Mouse (Mus musculus): ENCODE results near the gene Fgfr2.
"Not testable (repeated sequence)": the region's sequence is repeated elsewhere in the genome, so short reads cannot be mapped to it uniquely, and the experiment has no call there.

The Fgfr2 gene

GRCm38 (mm10) chr7:131437051-131437450 is 1686.1 kb downstream of the Fgfr2 start:
- in situ Hi-C loops (cut with MboI, MseI) = no loop called here

- in situ Hi-C loops (cut with MboI, MseI) = no loop called here
These were observed 1688.9 kb downstream of the Fgfr2 start for GRCm38 (mm10) chr7:131434276-131434675.

DNA sequence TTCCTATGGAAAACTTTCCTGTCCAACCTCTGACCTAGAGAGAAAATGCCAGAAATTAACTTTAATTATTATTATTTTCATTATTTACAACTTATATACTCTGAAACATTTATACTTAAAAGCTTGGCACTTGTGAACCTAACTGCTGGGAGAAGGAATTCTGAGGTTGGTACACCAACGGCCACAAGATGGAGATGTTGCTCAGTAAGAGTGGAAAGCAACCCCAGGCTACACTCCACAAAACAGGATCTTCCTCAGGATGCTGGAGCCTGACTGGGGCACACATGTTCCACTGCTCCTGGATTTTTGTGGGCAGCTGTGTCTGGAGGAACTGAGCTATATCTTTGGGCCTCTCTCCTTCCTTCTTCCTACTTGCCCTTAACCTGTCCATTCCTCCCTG is 1690.9 kb downstream of the Fgfr2 start:
- in situ Hi-C loops (cut with MboI, MseI) = no loop called here

- in situ Hi-C loops (cut with MboI, MseI) = no loop called here
These were observed 1695.8 kb downstream of the Fgfr2 start for GRCm38 (mm10) chr7:131427331-131427730.

DNA sequence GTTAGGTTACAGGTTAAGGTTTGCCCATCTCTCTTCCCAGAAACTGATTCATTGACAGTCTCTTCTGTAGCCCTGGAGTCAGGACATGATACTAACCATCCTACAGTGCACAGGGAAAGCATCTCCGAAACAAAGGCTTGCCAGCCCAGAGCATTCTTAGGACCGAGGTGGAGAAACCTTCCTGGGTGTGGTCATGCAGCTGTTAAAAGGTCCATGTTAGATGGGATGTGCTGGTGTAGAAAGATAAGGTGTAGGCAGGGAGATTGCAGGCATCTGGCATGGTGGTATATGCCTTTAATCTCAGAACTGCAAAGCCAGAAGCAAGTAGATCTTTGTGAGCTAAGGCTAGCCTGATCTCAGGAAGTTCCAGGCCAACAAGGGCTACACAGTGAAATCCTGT is 1698.2 kb downstream of the Fgfr2 start:
- in situ Hi-C loops (cut with MboI, MseI) = no loop called here

DNA sequence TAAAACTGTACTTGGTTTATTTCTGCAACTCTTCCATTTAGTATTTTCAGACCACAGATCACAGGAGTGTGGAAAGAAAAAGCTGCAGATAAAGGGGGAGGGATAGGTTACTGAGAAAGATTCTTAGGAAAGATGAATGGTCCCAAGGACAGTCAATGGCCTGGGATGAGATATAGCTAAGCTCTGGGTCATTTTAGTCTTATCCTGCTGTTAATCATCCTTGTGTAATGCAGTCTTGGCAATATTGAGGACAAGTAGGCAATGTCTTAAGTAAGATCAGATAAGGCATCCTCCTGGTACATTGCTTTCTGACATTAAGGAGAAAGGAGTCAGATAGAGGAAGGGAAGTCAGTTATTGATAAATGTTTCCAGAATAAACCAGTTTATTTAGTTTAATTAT is 1705.5 kb downstream of the Fgfr2 start:
- in situ Hi-C loops (cut with MboI, MseI) = no loop called here

DNA sequence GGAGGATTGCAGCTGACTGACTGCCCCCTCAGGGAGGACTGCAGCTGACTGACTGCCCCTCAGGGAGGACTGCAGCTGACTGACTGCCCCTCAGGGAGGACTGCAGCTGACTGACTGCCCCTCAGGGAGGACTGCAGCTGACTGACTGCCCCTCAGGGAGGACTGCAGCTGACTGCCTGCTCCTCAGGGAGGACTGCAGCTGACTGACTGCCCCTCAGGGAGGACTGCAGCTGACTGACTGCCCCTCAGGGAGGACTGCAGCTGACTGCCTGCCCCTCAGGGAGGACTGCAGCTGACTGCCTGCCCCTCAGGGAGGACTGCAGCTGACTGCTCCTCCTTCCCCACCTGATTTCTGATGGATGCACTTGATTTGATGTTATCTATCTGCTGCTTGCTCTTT is 1706.4 kb downstream of the Fgfr2 start:
- in situ Hi-C loops (cut with MboI, MseI) = not testable (repeated sequence)

- in situ Hi-C loops (cut with MboI, MseI) = loop anchor here (5.0 kb wide), 1 partner anchor 45 kb away; no protein-coding TSS in a partner anchor
These were observed 1711.2 kb downstream of the Fgfr2 start for GRCm38 (mm10) chr7:131411941-131412270.

DNA sequence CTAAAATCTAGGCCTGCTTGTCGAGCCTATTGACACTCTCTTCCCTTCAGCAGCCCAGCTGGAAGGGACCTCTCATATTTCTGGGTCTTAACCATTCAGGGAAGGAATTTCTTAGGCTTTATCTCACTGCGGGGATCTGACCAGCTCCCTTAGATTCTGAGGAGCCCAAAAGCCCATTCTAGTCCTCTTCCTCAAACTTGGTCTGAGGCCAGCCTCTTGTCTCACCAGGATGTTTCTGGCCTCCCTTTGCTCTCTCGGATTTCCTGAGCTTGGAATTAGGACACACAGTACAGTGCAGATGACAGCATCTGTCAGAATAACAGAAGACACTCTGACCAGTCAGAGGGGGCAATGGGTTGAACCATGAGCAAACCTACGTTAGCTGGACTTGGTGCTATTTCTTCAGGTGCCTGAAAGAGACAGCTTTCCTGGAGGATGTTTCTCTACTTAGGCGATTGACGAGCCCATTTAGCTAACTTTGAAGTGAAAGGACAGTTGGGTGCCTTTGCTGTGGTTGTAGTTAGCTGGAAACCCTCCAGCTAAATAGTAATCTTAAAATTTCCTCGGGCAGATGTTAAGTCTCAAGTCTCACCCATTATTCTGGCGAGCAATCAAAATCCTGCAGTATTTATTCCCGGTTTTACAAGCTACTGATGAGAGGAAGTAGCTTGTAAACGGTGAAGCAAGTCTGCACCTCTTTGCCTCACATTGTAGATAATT is 1711.8 kb downstream of the Fgfr2 start:
- in situ Hi-C loops (cut with MboI, MseI) = loop anchor here (5.0 kb wide), 1 partner anchor 44 kb away; no protein-coding TSS in a partner anchor

DNA sequence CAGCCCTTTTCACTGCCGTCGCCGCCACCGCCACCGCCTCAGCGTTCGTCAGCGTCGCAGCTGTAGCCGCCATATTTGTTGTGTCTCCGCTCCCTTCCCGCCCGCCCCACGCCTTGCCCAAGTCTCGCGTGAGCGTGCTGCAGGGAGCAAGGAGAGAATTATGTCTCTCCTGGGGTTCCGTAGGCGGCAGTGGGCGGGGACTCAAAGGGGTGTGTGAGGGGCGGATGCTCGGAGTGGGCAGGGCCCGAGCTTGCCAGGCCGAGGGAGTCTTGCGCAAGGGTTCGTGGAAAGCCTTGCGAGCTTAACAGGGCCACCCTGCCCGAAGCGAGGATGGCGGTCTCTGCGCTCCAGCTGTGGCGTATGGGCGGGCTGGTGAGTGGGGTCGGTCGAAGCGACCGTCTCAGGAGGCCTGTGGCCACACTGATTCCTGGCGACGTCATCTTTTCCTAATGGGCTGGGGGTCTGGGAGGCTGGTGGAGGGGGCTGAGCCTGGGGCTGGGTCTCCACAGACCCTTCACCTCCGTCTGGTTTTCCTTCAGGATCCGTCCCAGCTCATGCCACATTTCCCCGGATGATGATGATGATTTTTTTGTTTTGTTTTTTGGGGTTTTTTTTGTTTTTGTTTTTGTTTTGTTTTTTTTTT is 1712.6 kb downstream of the Fgfr2 start, which contains the start of the genes Ikzf5 and Acadsb:
Gene Ikzf5 (minus strand): TSS at position 106 of the 643 bp plus-strand sequence.
Gene Acadsb (plus strand): TSS at position 186 of the 643 bp plus-strand sequence.
- in situ Hi-C loops (cut with MboI, MseI) = loop anchor here (5.0 kb wide), 1 partner anchor 43 kb away; no protein-coding TSS in a partner anchor

DNA sequence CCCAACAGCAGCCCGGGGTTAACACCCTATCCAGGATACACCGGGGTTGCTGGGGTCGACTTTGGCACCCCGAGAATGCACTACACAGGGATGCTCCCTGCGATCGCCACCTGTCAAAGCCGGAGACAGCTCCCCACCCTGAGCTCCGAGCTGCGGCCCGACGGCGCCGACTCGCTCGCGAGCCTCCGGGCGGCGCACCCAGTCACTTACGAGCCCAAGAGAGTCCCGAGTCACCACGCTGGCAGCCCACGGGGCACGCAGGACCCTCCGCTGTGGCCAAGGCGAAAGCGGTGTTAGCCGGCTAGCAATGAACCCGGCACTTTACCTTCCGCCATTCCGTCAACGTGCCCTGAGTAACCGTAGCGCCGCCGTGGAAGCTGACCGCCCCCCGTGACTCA is 1713.2 kb downstream of the Fgfr2 start:
- in situ Hi-C loops (cut with MboI, MseI) = loop anchor here (5.0 kb wide), 1 partner anchor 43 kb away; no protein-coding TSS in a partner anchor

DNA sequence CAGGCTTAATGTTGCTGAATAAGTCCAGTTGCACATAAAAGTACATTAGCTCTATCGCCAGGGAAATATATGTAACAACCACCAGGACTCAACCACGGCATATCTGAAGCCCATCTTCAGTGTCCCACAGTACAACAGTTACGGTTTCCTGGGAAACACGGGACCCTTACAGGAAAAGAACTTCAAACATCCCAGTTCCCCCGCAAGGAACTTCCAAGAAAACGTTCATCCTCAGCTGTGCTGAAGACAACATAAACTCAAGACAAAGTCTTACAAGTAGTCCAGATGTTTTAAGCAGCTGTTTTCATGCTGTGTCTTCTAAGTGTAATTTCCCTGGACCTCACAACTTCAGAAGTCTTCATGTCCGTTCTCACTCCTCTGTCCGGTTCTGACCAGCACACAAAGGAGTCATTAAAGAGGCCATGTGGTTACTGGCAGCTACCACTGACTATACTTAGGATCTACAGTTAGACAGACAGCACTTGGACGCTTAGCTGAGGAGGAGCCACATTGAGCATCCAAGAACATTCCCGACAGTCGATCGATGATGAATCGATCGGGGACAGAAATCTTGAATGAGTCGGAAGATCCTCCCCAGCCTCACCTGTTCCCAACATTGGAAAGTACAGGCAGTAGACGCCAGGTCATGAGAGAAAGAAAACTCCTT is 1713.7 kb downstream of the Fgfr2 start:
- in situ Hi-C loops (cut with MboI, MseI) = no loop called here

DNA sequence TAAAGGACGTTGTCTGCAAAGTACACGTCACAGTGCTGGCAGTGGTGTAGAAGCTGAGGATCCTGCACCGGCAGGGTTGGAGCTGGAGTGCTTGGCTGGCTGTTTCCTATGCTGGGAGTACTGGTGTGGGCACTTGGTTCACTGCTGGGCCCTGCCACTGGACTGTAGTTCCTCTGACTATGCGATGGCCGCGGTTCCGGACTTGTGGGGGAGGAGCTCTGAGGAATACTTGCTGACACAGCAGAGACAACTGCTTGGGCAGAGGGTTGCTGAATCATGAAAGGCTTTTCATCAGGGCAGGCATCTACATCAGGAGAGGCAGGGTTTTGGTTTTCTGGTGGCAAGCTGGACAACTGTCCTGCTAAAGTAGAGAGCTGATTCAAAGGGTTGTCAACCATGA is 1731.4 kb downstream of the Fgfr2 start:
- in situ Hi-C loops (cut with MboI, MseI) = not testable (repeated sequence)

DNA sequence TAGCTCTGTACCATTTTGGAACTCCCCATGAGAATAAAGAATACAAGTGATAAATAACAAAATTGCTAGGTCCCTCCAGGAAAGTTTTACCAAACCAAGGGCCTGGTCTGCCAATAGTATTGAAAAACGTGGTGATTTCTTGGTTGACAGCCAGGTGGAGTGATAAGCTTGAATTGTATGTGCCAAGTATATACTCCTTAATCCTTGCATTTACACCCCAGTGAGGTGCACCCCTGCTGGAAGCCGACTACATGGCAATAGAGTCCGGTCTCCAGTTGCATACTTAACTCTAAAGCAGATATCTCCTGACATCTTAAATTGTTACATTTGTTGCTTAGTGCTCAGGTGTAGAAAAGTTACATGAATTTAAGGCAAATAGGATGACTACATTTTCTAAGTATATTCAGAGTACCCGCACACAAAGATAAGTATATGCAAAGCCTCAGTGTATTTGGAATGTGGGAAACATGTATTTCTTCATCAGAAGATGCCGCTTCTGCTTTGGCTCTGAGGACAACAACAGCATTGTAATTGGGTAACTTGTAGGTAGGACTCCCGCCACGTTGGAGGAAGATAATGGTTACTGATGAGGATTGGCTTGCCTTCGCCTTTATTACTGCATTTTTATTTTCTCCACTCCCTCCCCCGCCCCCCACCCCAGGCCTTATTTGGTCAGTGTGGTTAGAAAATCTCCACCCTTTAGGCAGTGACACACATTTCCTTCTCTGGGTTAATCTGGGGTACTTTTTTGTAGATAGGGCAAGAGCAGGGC is 1751.1 kb downstream of the Fgfr2 start:
- in situ Hi-C loops (cut with MboI, MseI) = loop anchor here (25.0 kb wide), 1 partner anchor 835 kb away; no protein-coding TSS in a partner anchor

DNA sequence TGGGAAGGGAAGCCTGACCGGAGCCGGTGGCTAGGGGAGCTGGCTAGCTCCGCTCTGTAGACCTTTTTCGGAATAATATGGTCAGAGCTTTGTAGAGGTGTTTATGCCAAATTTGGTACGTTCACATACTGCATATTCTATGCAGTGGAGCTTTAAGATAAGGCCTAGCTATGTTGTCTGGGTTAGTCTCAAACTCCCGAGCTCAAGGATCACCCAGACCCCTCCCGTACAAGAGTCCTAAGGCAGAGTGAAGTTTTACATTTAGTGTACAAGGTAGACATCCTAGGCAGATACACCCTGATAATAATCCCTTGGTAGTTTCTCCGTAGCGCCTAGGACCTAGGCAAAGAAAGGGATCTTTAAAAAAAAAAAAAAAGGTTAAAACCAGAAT is 1751.7 kb downstream of the Fgfr2 start:
- in situ Hi-C loops (cut with MboI, MseI) = loop anchor here (25.0 kb wide), 1 partner anchor 834 kb away; no protein-coding TSS in a partner anchor

DNA sequence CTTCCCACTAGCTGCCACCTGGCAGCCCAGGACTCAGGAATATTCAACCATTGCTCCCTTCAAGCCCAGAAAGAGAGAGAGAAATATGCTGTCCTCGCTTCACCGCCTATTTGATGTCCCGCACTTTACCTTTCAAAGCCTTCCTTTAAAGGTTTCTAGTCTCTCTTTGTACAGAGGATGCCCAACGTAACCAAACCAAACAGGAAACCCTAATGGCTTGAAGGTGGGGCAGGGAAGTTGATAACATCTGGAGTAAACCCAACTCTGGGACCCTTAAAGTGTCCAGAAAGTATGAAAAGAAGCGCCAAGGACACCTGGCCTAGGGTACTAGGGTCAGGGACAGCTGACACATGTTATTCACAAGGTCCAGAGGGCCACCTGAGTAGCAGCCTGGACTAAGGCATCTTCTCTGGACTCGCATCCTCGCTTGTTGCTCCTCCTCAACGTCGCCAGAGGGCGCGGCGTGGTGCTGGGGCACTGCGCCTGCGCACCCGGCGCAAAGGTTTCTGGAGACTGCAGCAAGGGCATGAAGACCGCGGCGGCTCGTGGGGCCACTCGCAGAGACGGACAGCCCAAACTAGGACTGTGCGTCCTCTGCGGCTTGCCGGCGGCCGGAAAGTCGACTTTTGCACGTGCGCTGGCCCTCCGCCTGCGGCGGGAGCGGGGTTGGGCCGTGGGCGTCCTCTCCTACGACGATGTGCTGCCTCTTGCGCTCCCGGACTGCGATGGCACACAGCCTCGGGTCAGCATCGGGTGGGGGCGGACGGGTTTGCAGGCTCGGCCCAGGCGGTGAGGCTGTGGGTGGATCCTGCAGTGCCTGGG is 1752.3 kb downstream of the Fgfr2 start, which contains the start of gene Pstk:
Gene Pstk (plus strand): TSS at position 494 of the 822 bp plus-strand sequence.
- in situ Hi-C loops (cut with MboI, MseI) = loop anchor here (25.0 kb wide), 1 partner anchor 834 kb away; no protein-coding TSS in a partner anchor

DNA sequence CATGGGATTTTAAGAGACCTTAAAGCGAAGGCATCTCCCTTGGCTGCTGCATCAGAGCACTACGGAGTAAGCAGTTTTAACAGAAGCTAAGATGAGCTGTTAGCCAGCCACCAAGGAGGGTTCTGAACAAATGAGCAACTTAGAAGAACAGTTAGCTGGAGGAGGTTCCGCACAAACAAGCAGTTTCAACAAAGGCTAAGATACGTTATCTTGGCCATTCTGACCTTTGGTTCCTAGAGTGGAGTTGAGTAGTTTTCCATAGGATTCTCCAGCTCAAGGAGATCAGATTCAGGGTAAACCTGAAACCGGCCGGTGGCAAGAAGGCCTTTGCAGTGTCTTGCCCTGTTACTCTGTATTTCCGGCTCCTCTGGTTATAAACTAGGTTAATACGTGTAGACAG is 1759.0 kb downstream of the Fgfr2 start:
- in situ Hi-C loops (cut with MboI, MseI) = loop anchor here (25.0 kb wide), 1 partner anchor 827 kb away; no protein-coding TSS in a partner anchor

GRCm38 (mm10) chr7:131362615-131363300 is 1760.4 kb downstream of the Fgfr2 start, which contains the start of gene 2310057M21Rik:
TSS of gene 2310057M21Rik (minus strand) at chr7:131362759.
- in situ Hi-C loops (cut with MboI, MseI) = loop anchor here (25.0 kb wide), 1 partner anchor 825 kb away; no protein-coding TSS in a partner anchor

DNA sequence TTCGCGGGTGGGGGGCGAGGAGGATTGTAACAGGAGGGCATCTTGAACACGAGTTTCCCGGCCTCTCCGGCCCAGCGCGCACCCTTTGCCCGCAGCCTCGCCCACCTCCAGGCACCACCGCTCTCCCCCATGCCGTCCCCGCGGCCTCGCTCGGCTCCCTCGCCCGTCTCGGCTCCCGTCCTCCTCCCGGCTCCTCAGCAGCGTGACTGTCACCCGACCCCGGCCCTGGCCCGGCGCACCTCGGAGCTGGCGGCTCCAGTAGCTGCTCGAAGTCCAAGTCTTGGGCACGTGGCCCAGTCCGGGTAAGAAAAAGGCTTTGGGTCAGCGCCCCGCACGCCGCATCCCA is 1760.9 kb downstream of the Fgfr2 start:
- in situ Hi-C loops (cut with MboI, MseI) = loop anchor here (25.0 kb wide), 1 partner anchor 825 kb away; no protein-coding TSS in a partner anchor

DNA sequence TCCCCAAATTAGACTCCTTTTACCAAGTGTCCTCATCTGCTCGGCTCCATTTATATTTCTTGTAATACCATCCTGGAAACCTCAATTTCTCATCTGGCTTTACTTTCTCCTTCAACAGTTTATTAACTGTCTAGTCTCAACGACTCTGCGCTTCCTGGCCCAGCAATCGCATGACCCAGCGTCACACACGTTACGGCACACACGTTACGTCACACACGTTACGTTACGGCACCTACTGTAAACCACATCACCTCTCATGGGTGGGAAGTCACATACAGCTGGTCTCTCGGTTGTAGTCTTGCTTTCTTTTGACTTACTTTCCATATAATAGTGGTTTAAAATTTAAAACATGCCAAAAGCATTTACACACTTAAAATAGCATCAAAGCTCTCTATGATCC is 1767.0 kb downstream of the Fgfr2 start:
- in situ Hi-C loops (cut with MboI, MseI) = loop anchor here (5.0 to 25.0 kb wide), 2 partner anchors 196 to 819 kb away; no protein-coding TSS in a partner anchor
